Mouse (Mus musculus) layer of hippocampus, adult 18-20 months (tissue): ENCODE data around the gene Ccdc60. TPM values are rescaled to one million over a fixed set of nuclear protein-coding genes. Genes with fewer than 3 reads are reported as not detected.

Experiments used
- DNase-seq, 2 experiments: peaks; one replicate each; pipeline ENCODE4 v3.0.0; 2022; ENCODE audit warnings: low spot score in 2 of 2
- total RNA-seq, 2 experiments: library from RNA; stranded (reverse); gene quantifications; 2 replicates each; pipeline ENCODE4 v1.2.3; 2021

Ccdc60 gene
- total RNA-seq, 2 experiments from 2014 or later = 0.25 to 0.36 TPM

- DNase-seq = no peak
Measured at GRCm38 (mm10) chr5:116080736-116081135, 208.0 kb downstream of the Ccdc60 start.

Other genes with a start within 250 kb of the Ccdc60 start
- gene Tmem233, start 205.7 kb downstream of the Ccdc60 start, total RNA-seq = not detected
- 10 to 100 TPM; 10.8 to 15.4 TPM for gene Hspb8, start 133.9 kb upstream of the Ccdc60 start, total RNA-seq